Mouse (Mus musculus) cortical plate, adult 2 months (tissue): Measurements from ENCODE around the gene Jazf1.

Experiments
- CTCF ChIP-seq: fragments of 200-500 bp; IDR thresholded peaks from 2 replicates; pipeline ENCODE4 v1.5.1; 2011; ENCODE audit warnings: mild to moderate bottlenecking, control low read depth, low read length; ENCODE audit not compliant: insufficient read depth; ENCODE audit errors: extremely low read depth
- POLR2A ChIP-seq: fragments of 200-500 bp; IDR thresholded peaks from 2 replicates; pipeline ENCODE4 v1.6.1; 2011; ENCODE audit warnings: mild to moderate bottlenecking, low read length, control low read depth; ENCODE audit not compliant: insufficient read depth; ENCODE audit errors: extremely low read depth

DNA sequence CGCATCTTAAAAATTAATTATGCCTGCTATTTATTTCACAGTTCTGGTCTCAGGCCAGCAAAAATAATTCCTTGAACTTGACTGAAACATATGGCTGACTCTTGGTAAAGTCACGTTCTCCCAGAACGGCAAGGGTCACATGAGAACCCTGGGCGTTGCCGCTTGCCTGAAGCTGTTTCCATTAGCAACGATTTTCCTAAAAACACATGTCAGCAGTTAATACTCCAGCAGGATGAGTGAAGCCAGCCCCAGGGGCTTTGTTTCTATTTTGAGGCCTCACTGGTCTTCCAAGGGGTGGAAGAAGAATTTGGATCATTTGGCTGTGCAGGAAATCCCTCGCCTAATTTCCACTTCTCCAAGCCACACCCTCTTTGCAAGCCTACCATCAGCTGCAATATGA is 206.5 kb downstream of the Jazf1 start:
- TF ChIP-seq POLR2A (no peak), CTCF (no peak)
